Mouse (Mus musculus): ENCODE measurements around the gene D230025D16Rik. TPM values are rescaled to one million over a fixed set of nuclear protein-coding genes. Genes with fewer than 3 reads are reported as not detected.
"Not testable (repeated sequence)": the region's sequence is repeated elsewhere in the genome, so short reads cannot be mapped to it uniquely, and the experiment has no call there.

Gene D230025D16Rik
- polyA plus RNA-seq, 1 experiment from 2014 or later = 14.8 TPM

DNA sequence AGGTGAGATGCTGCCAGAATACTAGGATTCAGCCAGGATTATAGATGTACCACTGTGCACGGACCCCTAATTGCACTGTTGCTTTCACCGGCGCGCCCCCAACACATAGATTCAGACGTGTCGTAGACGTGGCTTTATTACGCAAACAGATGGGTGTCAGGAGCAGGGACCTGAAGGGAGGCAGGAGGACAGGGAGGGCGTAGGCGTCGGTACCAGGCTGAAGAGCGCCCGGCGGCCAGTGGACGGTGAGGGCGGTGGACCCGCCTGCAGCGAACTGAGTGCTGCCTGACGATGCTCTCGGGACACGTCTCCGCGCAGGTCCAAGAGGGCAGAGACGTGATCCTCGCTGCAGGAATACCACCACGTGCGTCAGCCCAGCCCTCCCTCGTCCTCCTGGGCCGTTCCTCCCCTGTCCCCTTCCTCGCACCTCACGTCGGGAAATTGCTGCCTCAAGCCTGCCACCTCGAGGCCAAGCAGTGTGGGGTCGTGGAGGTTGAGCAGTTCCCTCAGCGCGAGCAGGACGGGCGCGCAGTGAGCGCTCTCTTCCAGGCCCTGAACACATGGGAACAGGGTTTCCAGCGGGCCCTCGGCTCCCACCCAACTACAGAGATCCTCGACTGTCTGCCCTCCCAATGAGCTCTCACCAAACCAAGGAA is 65.0 kb downstream of the D230025D16Rik start, which contains the start of gene 4931428F04Rik:
Gene 4931428F04Rik, minus strand, starts transcription at position 60 of the 656 bp plus-strand sequence.
- Histone ChIP-seq H3K4me3 (ENCODE audit: low read depth, low read length) (peak within 1 kb of the TSS; percentile 64), H3K4me2 (replicated peaks; ENCODE audit: low read depth) (peak within 1 kb of the TSS; percentile 88), H3K36me3 (ENCODE audit: control insufficient read depth, insufficient read depth) (no peaks in the 10 kb centered on the region), H3K27me3 (replicated peaks; ENCODE audit: control insufficient read depth, insufficient read depth, low read length) (peaks cover 12% of the 10 kb centered on the region), H3K9ac (ENCODE audit: low read depth, low read length) (peak within 1 kb of the TSS; percentile 37; the same call in 1 of the 2 replicates), H3K27ac (ENCODE audit: low read depth, low read length) (peak within 1 kb of the TSS; percentile 31; the same call in 1 of the 2 replicates), H3K4me1 (replicated peaks; ENCODE audit: control insufficient read depth, insufficient read depth, low read length) (peaks cover 13% of the 10 kb centered on the region; the same call in 1 of the 2 replicates), H3K9me3 (ENCODE audit: control insufficient read depth) (no peaks in the 10 kb centered on the region)
- TF ChIP-seq CTCF (IDR thresholded peaks at IDR 0.05; ENCODE audit: low read depth) = peak; percentile 82
- WGBS = 3% methylated on average over 37 of the region's 43 CpGs
- peak; percentile 5 for ATAC-seq

DNA sequence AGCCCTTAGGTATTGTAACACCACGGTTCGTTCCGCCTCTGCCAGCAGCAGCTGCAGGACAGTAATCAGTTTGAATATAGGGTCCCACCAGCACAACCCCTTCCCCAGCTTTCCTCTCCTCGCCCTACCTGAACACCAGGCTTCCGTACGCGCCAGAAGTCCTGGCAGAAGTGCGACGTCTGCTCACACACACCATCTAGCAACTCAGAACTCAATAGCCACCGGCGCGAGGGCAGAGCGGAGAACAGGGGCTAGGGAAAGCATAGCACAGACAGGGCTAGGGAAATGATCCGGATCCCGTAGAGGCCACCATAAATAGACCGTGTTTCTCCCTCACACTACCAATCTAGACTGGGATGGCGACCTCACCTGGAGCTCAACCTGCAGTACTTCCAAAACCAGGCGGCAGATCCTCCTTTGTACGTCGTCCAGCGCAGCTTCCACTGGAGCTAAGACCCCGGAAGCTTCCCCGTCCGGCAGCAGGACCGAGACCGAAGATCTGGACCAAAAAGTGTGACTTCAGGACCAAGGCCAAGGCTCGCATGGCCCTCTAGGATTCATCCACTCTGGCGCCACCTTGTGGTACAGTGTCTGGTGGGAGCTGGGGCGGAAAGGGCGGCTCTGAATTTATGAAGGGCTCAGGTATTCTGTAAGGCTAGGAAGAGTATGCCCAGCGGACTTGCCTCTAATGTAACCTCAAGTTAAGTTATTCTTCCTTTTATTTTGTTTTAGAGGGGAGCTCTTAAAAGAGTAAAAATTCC is 65.8 kb downstream of the D230025D16Rik start:
- Histone ChIP-seq H3K27me3 (replicated peaks; ENCODE audit: control insufficient read depth, insufficient read depth, low read length) (peaks cover 12% of the 10 kb centered on the region), H3K4me3 (ENCODE audit: low read depth, low read length) (peak overlapping the region; percentile 64), H3K4me2 (replicated peaks; ENCODE audit: low read depth) (peak overlapping the region; percentile 88), H3K27ac (ENCODE audit: low read depth, low read length) (no peak overlapping the region), H3K9me3 (ENCODE audit: control insufficient read depth) (no peaks in the 10 kb centered on the region), H3K4me1 (replicated peaks; ENCODE audit: control insufficient read depth, insufficient read depth, low read length) (peaks cover 13% of the 10 kb centered on the region; the same call in 1 of the 2 replicates), H3K9ac (ENCODE audit: low read depth, low read length) (no peak overlapping the region), H3K36me3 (ENCODE audit: control insufficient read depth, insufficient read depth) (no peaks in the 10 kb centered on the region)
- peak; percentile 97 for TF ChIP-seq CTCF (IDR thresholded peaks at IDR 0.05; ENCODE audit: low read depth)
- 11% methylated on average over 31 of the region's 31 CpGs for WGBS
- no peak for ATAC-seq

DNA sequence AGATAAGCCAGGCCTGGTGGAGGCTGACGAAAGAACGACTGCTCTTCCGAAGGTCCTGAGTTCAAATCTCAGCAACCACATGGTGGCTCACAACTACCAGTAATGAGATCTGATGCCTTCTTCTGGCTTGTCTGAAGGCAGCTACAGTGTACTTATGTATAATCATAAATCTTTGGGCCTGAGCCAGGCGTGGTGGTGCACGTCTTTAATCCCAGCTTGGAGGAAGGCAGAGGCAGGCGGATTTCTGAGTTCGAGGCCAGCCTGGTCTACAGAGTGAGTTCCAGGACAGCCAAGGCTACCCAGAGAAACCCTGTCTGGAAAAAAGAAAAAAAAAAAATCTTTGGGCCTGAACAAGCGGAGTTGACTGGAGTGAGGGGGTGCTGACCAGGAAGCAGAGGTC is 66.4 kb downstream of the D230025D16Rik start:
- H3K9me3 ChIP-seq (ENCODE audit: control insufficient read depth); H3K4me2 ChIP-seq (replicated peaks; ENCODE audit: low read depth): not testable (repeated sequence)
- WGBS = 77% methylated on average over 8 of the region's 8 CpGs

DNA sequence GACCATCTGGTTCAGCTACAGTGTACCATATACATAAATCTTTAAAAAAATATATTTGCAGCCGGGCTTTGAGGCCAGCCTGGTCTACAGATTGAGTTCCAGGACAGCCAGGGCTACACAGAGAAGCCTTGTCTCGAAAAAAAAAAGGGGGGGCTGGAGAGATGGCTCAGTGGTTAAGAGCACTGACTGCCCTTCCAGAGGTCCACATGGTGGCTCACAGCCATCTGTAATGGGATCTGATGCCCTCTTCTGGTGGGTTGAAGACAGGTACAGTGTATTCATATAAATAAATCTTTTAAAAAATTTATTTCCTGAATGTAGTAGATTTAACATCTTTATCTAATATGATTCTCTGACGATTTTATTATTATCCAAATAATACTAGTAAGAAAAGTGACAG is 66.9 kb downstream of the D230025D16Rik start:
- not testable (repeated sequence) for H3K4me2 ChIP-seq (replicated peaks; ENCODE audit: low read depth)

More for the DNA sequence above, 66.4 kb downstream of the D230025D16Rik start:
- peaks cover 13% of the 10 kb centered on the region; the same call in 1 of the 2 replicates for H3K4me1 ChIP-seq (replicated peaks; ENCODE audit: control insufficient read depth, insufficient read depth, low read length)
- not testable (repeated sequence) for ATAC-seq; H3K27ac ChIP-seq (ENCODE audit: low read depth, low read length); H3K4me3 ChIP-seq (ENCODE audit: low read depth, low read length); H3K9ac ChIP-seq (ENCODE audit: low read depth, low read length); H3K36me3 ChIP-seq (ENCODE audit: control insufficient read depth, insufficient read depth)
- H3K27me3 ChIP-seq (replicated peaks; ENCODE audit: control insufficient read depth, insufficient read depth, low read length) = peaks cover 12% of the 10 kb centered on the region

DNA sequence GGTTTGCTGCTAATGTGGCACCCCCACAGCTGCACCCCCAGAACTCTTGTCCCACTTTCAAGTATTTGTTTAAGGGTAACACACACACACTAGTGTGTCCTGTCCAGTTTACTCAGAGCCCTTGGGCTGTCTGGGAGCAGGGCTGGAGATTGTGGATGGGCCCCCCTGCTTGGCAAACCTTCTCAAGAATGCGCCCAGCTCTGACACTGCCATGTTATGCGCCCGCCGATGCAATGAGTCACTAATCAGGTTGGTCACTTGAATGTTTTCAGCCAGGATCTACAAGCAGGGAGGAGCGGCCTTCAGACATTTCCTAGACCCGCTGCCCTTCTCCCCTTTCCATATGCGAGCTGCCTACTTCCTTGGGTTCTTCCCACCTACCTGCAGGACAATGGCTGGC is 67.5 kb downstream of the D230025D16Rik start:
- no peak overlapping the region for H3K27ac ChIP-seq (ENCODE audit: low read depth, low read length)
- no peaks in the 10 kb centered on the region for H3K9me3 ChIP-seq (ENCODE audit: control insufficient read depth)
- H3K4me2 ChIP-seq (replicated peaks; ENCODE audit: low read depth) = no peak overlapping the region
- peaks cover 12% of the 10 kb centered on the region for H3K27me3 ChIP-seq (replicated peaks; ENCODE audit: control insufficient read depth, insufficient read depth, low read length)
- H3K9ac ChIP-seq (ENCODE audit: low read depth, low read length) = no peak overlapping the region
- no peaks in the 10 kb centered on the region for H3K36me3 ChIP-seq (ENCODE audit: control insufficient read depth, insufficient read depth)
- no peak for TF ChIP-seq CTCF (IDR thresholded peaks at IDR 0.05; ENCODE audit: low read depth)
- no peak overlapping the region for H3K4me3 ChIP-seq (ENCODE audit: low read depth, low read length)
- 78% methylated on average over 7 of the region's 7 CpGs for WGBS
- H3K4me1 ChIP-seq (replicated peaks; ENCODE audit: control insufficient read depth, insufficient read depth, low read length) = peaks cover 13% of the 10 kb centered on the region
- no peak for ATAC-seq

More for the DNA sequence above, 66.9 kb downstream of the D230025D16Rik start:
- Histone ChIP-seq H3K27me3 (replicated peaks; ENCODE audit: control insufficient read depth, insufficient read depth, low read length) (peaks cover 12% of the 10 kb centered on the region), H3K4me1 (replicated peaks; ENCODE audit: control insufficient read depth, insufficient read depth, low read length) (peaks cover 13% of the 10 kb centered on the region; the same call in 1 of the 2 replicates)
- not testable (repeated sequence) for H3K9ac ChIP-seq (ENCODE audit: low read depth, low read length); H3K27ac ChIP-seq (ENCODE audit: low read depth, low read length); H3K36me3 ChIP-seq (ENCODE audit: control insufficient read depth, insufficient read depth); H3K9me3 ChIP-seq (ENCODE audit: control insufficient read depth); ATAC-seq; H3K4me3 ChIP-seq (ENCODE audit: low read depth, low read length)
- peak; percentile 39; the same call in 1 of the 2 replicates for TF ChIP-seq CTCF (IDR thresholded peaks at IDR 0.05; ENCODE audit: low read depth)
- WGBS = 68% methylated on average over 3 of the region's 3 CpGs

DNA sequence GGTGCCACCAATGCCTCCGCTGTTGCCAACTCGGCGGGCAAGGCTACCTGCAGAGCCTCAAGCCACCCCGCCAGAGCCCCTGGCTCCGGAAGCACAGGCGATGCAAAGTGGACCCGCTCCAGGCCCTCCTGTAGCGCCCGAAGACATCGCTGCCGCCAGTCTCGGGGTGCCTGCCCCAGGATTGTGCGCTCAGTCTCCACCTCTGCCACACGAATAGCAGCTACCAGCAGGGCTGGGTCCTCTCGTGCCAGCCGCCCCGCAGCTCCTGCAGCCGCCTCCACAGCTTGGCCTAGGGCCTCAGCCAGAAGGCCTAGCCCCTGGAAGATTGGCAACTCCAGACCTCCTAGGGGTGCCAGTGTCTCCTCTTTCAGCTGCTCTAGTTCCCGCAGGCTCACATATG is 68.5 kb downstream of the D230025D16Rik start:
- H3K4me3 ChIP-seq (ENCODE audit: low read depth, low read length) = no peak overlapping the region
- WGBS = 76% methylated on average over 19 of the region's 19 CpGs

More for the DNA sequence above, 68.5 kb downstream of the D230025D16Rik start:
- no peak overlapping the region for H3K27ac ChIP-seq (ENCODE audit: low read depth, low read length)
- TF ChIP-seq CTCF (IDR thresholded peaks at IDR 0.05; ENCODE audit: low read depth) = no peak
- peaks cover 13% of the 10 kb centered on the region for H3K4me1 ChIP-seq (replicated peaks; ENCODE audit: control insufficient read depth, insufficient read depth, low read length)
- H3K9me3 ChIP-seq (ENCODE audit: control insufficient read depth) = no peaks in the 10 kb centered on the region
- ATAC-seq = no peak
- no peak overlapping the region for H3K9ac ChIP-seq (ENCODE audit: low read depth, low read length)
- H3K4me2 ChIP-seq (replicated peaks; ENCODE audit: low read depth) = no peak overlapping the region
- H3K36me3 ChIP-seq (ENCODE audit: control insufficient read depth, insufficient read depth) = no peaks in the 10 kb centered on the region
- H3K27me3 ChIP-seq (replicated peaks; ENCODE audit: control insufficient read depth, insufficient read depth, low read length) = peaks cover 12% of the 10 kb centered on the region
